Mouse (Mus musculus) heart, embryonic 14.5 days (tissue): ENCODE data around the gene Ebf1. TPM values are rescaled to one million over a fixed set of nuclear protein-coding genes. Genes with fewer than 3 reads are reported as not detected.
A peak's percentile ranks its signal among the peaks of the same experiment; 100 is the strongest.

Experiments
- ATAC-seq: fragments of 200-750 bp; cut with Nextera tagmentation; 2 replicates; pipeline ENCODE4 v1.8.0; 2017; ENCODE audit warnings: low read depth, moderate TSS enrichment; ENCODE audit not compliant: insufficient number of reproducible peaks, insufficient read depth, low FRiP score
- H3K27ac ChIP-seq, 2 experiments: fragments of 200-500 bp in 1 of 2; fragments of 300-500 bp in 1 of 2; sonication (generic) in 1 of 2; replicated peaks in 1 of 2; 2 replicates each; pipeline ENCODE4 v1.5.1; 2012 to 2014; ENCODE audit warnings: low read depth in 2 of 2, low read length in 2 of 2, control low read depth in 1 of 2, mild to moderate bottlenecking in 1 of 2, mixed read lengths in 1 of 2; ENCODE audit not compliant: control insufficient read depth in 1 of 2, insufficient read depth in 1 of 2
- H3K27me3 ChIP-seq: fragments of 300-500 bp; sonication (generic); 2 replicates; pipeline ENCODE4 v1.6.1; 2014; ENCODE audit warnings: mild to moderate bottlenecking, low read length, control low read depth; ENCODE audit not compliant: control insufficient read depth, insufficient read depth
- H3K36me3 ChIP-seq: fragments of 300-500 bp; sonication (generic); 2 replicates; pipeline ENCODE4 v1.6.1; 2014; ENCODE audit warnings: mild to moderate bottlenecking, control low read depth, low read length, mixed read lengths; ENCODE audit not compliant: control insufficient read depth, insufficient read depth
- H3K4me1 ChIP-seq, 2 experiments: fragments of 200-500 bp in 1 of 2; fragments of 300-500 bp in 1 of 2; sonication (generic) in 1 of 2; 2 replicates each; pipeline ENCODE4 v1.6.1; 2012 to 2014; ENCODE audit warnings: low read length in 2 of 2, control low read depth in 1 of 2, mixed read lengths in 1 of 2; ENCODE audit not compliant: control insufficient read depth in 2 of 2, insufficient read depth in 2 of 2
- H3K4me2 ChIP-seq: fragments of 300-500 bp; sonication (generic); 2 replicates; pipeline ENCODE4 v1.6.1; 2014; ENCODE audit warnings: mild to moderate bottlenecking, low read length
- H3K4me3 ChIP-seq, 2 experiments: fragments of 200-500 bp in 1 of 2; fragments of 300-500 bp in 1 of 2; sonication (generic) in 1 of 2; 2 replicates each; pipeline ENCODE4 v1.5.1; 2012 to 2014; ENCODE audit warnings: low read length in 2 of 2, mild to moderate bottlenecking in 2 of 2, control low read depth in 1 of 2, low read depth in 1 of 2, moderate library complexity in 1 of 2; ENCODE audit not compliant: control insufficient read depth in 1 of 2, insufficient read depth in 1 of 2
- H3K9ac ChIP-seq: fragments of 300-500 bp; sonication (generic); 2 replicates; pipeline ENCODE4 v1.6.1; 2014; ENCODE audit warnings: mild to moderate bottlenecking, low read length
- H3K9me3 ChIP-seq: fragments of 300-500 bp; sonication (generic); 2 replicates; pipeline ENCODE4 v1.6.1; 2016; ENCODE audit warnings: low read length, control low read depth; ENCODE audit not compliant: control insufficient read depth
- WGBS: fragments of 180-500 bp; shearing (Covaris S2); extraction: QIAGEN DNeasy Blood & Tissue Kit; methylation state at CpG from one replicate; pipeline ENCODE4 v1.1.7; 2014; 5-methylcytosine and 5-hydroxymethylcytosine counted together
- polyA plus RNA-seq: library from polyadenylated mRNA; unstranded; fragments of >200 nt; fragmentation: Nextera tagmentation; extraction: Ambion mirVana; gene quantifications from 2 replicates; pipeline ENCODE4 v1.2.1, GENCODE M21; 2014

The Ebf1 gene
- polyA plus RNA-seq, 1 experiment from 2014 or later: 17.0 TPM

- H3K9ac ChIP-seq: no peak overlapping the region
- 65% methylated on average over 1 of the region's 1 CpGs for WGBS
- peak overlapping the region in 1 of 2 experiments; percentile 64; a peak in 1 of 4 replicates for H3K27ac ChIP-seq
- no peaks in the 10 kb centered on the region for H3K36me3 ChIP-seq
- no peak overlapping the region for H3K4me2 ChIP-seq
- H3K9me3 ChIP-seq: no peaks in the 10 kb centered on the region
- H3K4me3 ChIP-seq: no peak overlapping the region
- ATAC-seq: no peak
- H3K4me1 ChIP-seq: peaks cover 2 to 7% of the 10 kb centered on the region in 2 experiments; a peak in 2 of 4 replicates
- H3K27me3 ChIP-seq: no peaks in the 10 kb centered on the region
These were observed 278.8 kb downstream of the Ebf1 start for GRCm38 (mm10) chr11:44895893-44896292.

DNA sequence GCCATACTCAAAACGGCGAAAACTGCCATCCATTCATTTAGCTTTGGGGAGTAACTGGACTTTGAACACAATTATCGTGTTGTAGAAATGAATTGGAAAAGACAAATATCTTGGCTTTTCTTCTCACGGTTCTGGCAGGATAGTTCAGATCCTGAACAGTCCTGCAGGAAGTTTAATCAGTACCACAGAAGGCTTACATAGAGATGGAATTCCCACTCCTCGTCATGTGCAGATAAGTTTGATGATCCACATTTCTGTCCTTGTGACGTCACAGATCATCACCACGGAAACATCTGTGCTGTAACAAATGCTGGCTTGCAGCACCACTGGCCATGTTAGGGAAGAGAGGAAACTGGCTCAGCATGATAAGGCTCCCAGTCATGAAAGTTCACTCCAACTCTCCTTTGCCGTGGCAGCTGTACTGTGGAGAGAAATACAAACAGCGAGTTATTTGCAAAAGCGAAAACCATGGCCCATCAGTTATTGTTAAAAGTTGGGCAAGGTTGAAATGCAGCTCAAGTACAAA, 280.1 kb downstream of the Ebf1 start:
- 38% methylated on average over 10 of the region's 10 CpGs for WGBS
- Histone ChIP-seq H3K9ac (no peak overlapping the region), H3K27ac (peak overlapping the region; percentile 69 to 86), H3K9me3 (no peaks in the 10 kb centered on the region), H3K27me3 (no peaks in the 10 kb centered on the region), H3K4me2 (no peak overlapping the region), H3K4me3 (no peak overlapping the region), H3K4me1 (peaks cover 7% of the 10 kb centered on the region in 2 experiments; a peak in 3 of 4 replicates), H3K36me3 (no peaks in the 10 kb centered on the region)
- peak; percentile 77 for ATAC-seq

- H3K27me3 ChIP-seq: no peaks in the 10 kb centered on the region
- H3K4me2 ChIP-seq: no peak overlapping the region
- H3K4me1 ChIP-seq: peaks cover 4 to 8% of the 10 kb centered on the region in 2 experiments; a peak in 3 of 4 replicates
- no peak overlapping the region for H3K4me3 ChIP-seq
- no peak overlapping the region for H3K27ac ChIP-seq
- ATAC-seq: no peak
- H3K36me3 ChIP-seq: no peaks in the 10 kb centered on the region
- H3K9me3 ChIP-seq: no peaks in the 10 kb centered on the region
- H3K9ac ChIP-seq: no peak overlapping the region
These were observed 282.4 kb downstream of the Ebf1 start for GRCm38 (mm10) chr11:44899554-44899953.

DNA sequence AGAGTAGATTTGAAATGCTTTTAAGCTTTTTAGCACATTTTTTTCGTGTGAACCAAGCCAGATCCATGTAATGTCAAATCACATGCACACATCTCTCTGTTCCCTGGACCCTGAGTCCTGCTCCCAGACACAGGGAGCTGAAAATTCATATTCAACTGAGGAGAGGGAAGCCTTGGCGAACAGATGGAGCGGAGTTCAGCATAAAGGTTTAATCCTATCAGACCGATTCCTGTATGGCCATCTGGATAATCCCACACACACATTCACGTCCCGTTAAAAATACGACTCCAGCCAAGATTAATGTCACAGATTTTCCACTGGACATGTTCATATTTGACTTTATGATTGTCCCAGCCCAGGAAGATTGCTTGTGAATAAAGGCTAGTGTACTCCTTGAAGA, 282.8 kb downstream of the Ebf1 start:
- Histone ChIP-seq H3K36me3 (no peaks in the 10 kb centered on the region), H3K4me2 (no peak overlapping the region), H3K9me3 (no peaks in the 10 kb centered on the region), H3K27me3 (no peaks in the 10 kb centered on the region), H3K27ac (no peak overlapping the region), H3K4me3 (no peak overlapping the region), H3K9ac (no peak overlapping the region), H3K4me1 (peaks cover 4 to 8% of the 10 kb centered on the region in 2 experiments; a peak in 3 of 4 replicates)
- no peak for ATAC-seq
- WGBS: 73% methylated on average over 7 of the region's 7 CpGs

GRCm38 (mm10) chr11:44900496-44900895, 283.4 kb downstream of the Ebf1 start:
- Histone ChIP-seq H3K36me3 (no peaks in the 10 kb centered on the region), H3K27me3 (no peaks in the 10 kb centered on the region), H3K9ac (no peak overlapping the region), H3K4me1 (peaks cover 4 to 8% of the 10 kb centered on the region in 2 experiments; a peak in 3 of 4 replicates), H3K9me3 (no peaks in the 10 kb centered on the region), H3K4me3 (no peak overlapping the region), H3K4me2 (no peak overlapping the region), H3K27ac (no peak overlapping the region)
- 82% methylated on average over 7 of the region's 7 CpGs for WGBS
- ATAC-seq: no peak

- 72% methylated on average over 2 of the region's 2 CpGs for WGBS
- H3K4me3 ChIP-seq: no peak overlapping the region
These were observed 284.6 kb downstream of the Ebf1 start for GRCm38 (mm10) chr11:44901715-44902114.

GRCm38 (mm10) chr11:44902165-44902564, 285.0 kb downstream of the Ebf1 start:
- 36% methylated on average over 6 of the region's 6 CpGs for WGBS
- Histone ChIP-seq H3K27me3 (no peaks in the 10 kb centered on the region), H3K9me3 (no peaks in the 10 kb centered on the region), H3K9ac (no peak overlapping the region), H3K4me3 (no peak overlapping the region), H3K4me1 (peaks cover 4 to 8% of the 10 kb centered on the region in 2 experiments; a peak in 3 of 4 replicates), H3K27ac (no peak overlapping the region), H3K36me3 (no peaks in the 10 kb centered on the region), H3K4me2 (no peak overlapping the region)
- no peak for ATAC-seq

More at GRCm38 (mm10) chr11:44901715-44902114, 284.6 kb downstream of the Ebf1 start:
- Histone ChIP-seq H3K27ac (no peak overlapping the region), H3K9me3 (no peaks in the 10 kb centered on the region), H3K9ac (no peak overlapping the region), H3K27me3 (no peaks in the 10 kb centered on the region), H3K36me3 (no peaks in the 10 kb centered on the region), H3K4me2 (no peak overlapping the region), H3K4me1 (peaks cover 4 to 8% of the 10 kb centered on the region in 2 experiments; a peak in 3 of 4 replicates)
- no peak for ATAC-seq

- no peak overlapping the region for H3K4me3 ChIP-seq
- H3K27me3 ChIP-seq: no peaks in the 10 kb centered on the region
- no peak overlapping the region for H3K9ac ChIP-seq
- no peaks in the 10 kb centered on the region for H3K36me3 ChIP-seq
- H3K4me2 ChIP-seq: no peak overlapping the region
- no peaks in the 10 kb centered on the region for H3K9me3 ChIP-seq
- peaks cover 2 to 6% of the 10 kb centered on the region in 2 experiments; a peak in 2 of 4 replicates for H3K4me1 ChIP-seq
- no peak for ATAC-seq
- H3K27ac ChIP-seq: no peak overlapping the region
- 81% methylated on average over 9 of the region's 9 CpGs for WGBS
These were observed 287.0 kb downstream of the Ebf1 start for GRCm38 (mm10) chr11:44904121-44904520.
